Mouse (Mus musculus) liver, embryonic 12.5 days (tissue): ENCODE measurements around the gene Inca1. TPM values are rescaled to one million over a fixed set of nuclear protein-coding genes. Genes with fewer than 3 reads are reported as not detected.

Source experiments
- ATAC-seq: fragments of 200-750 bp; cut with Nextera tagmentation; 2 replicates; pipeline ENCODE4 v1.8.0; 2017; ENCODE audit warnings: moderate number of reproducible peaks, mild to moderate bottlenecking, moderate library complexity
- H3K27ac ChIP-seq: fragments of 300-500 bp; sonication (generic); 2 replicates; pipeline ENCODE4 v1.5.1; 2016; ENCODE audit warnings: mild to moderate bottlenecking
- H3K27me3 ChIP-seq: fragments of 300-500 bp; sonication (generic); replicated peaks from 2 replicates; pipeline ENCODE4 v1.6.1; 2016; ENCODE audit warnings: mild to moderate bottlenecking, moderate library complexity
- H3K36me3 ChIP-seq: fragments of 300-500 bp; sonication (generic); 2 replicates; pipeline ENCODE4 v1.6.1; 2016; ENCODE audit warnings: mild to moderate bottlenecking, moderate library complexity
- H3K4me1 ChIP-seq: fragments of 300-500 bp; sonication (generic); 2 replicates; pipeline ENCODE4 v1.6.1; 2016
- H3K4me2 ChIP-seq: fragments of 300-500 bp; sonication (generic); 2 replicates; pipeline ENCODE4 v1.6.1; 2016; ENCODE audit warnings: mild to moderate bottlenecking, moderate library complexity
- H3K4me3 ChIP-seq: fragments of 300-500 bp; sonication (generic); 2 replicates; pipeline ENCODE4 v1.5.1; 2016; ENCODE audit warnings: mild to moderate bottlenecking, moderate library complexity
- H3K9ac ChIP-seq: fragments of 300-500 bp; sonication (generic); 2 replicates; pipeline ENCODE4 v1.6.1; 2016; ENCODE audit warnings: mild to moderate bottlenecking, moderate library complexity
- H3K9me3 ChIP-seq: fragments of 300-500 bp; sonication (generic); replicated peaks from 2 replicates; pipeline ENCODE4 v1.6.1; 2016; ENCODE audit warnings: mild to moderate bottlenecking, moderate library complexity
- WGBS: fragments of 180-500 bp; shearing (Covaris S2); methylation state at CpG from one replicate; pipeline ENCODE4 v1.1.7; 2016; ENCODE audit not compliant: insufficient replicate concordance; 5-methylcytosine and 5-hydroxymethylcytosine counted together
- polyA plus RNA-seq: library from polyadenylated mRNA; unstranded; fragments of >200 nt; fragmentation: Nextera tagmentation; extraction: Ambion mirVana; gene quantifications from 2 replicates; pipeline ENCODE4 v1.2.1, GENCODE M21; 2016

Inca1 gene
- polyA plus RNA-seq, 1 experiment from 2014 or later: 0.41 TPM

DNA sequence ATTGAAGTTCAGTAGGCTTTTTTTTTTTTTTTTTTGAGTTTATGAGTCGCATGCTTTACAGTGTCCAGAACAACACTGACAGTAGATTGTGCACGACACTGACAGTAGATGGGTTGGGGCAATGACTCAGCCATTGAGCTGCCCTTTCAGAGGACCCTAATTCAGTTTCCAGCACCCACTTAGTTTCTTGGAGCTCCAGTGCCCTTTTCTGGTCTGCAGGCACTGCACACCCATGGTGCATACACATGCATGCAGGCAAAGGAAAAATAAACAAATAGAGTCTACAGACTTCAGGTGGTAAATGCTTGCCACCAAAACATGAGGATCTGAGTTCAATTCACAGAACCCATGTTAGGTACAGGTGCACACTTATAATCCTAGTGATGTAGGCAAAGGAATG lies 26.6 kb upstream of the Inca1 start:
- no peaks in the 10 kb centered on the region for H3K9me3 ChIP-seq
- no peaks in the 10 kb centered on the region for H3K4me1 ChIP-seq
- no peak overlapping the region for H3K27ac ChIP-seq
- H3K27me3 ChIP-seq: peaks cover 39% of the 10 kb centered on the region
- 85% methylated on average over 2 of the region's 2 CpGs for WGBS
- H3K9ac ChIP-seq: no peak overlapping the region
- peaks cover 55% of the 10 kb centered on the region for H3K36me3 ChIP-seq
- ATAC-seq: no peak
- no peak overlapping the region for H3K4me2 ChIP-seq
- H3K4me3 ChIP-seq: no peak overlapping the region

GRCm38 (mm10) chr11:70724706-70725105 lies 24.8 kb upstream of the Inca1 start:
- H3K9ac ChIP-seq: no peak overlapping the region
- H3K9me3 ChIP-seq: no peaks in the 10 kb centered on the region
- peaks cover 71% of the 10 kb centered on the region for H3K36me3 ChIP-seq
- H3K4me3 ChIP-seq: no peak overlapping the region
- no peak for ATAC-seq
- no peak overlapping the region for H3K27ac ChIP-seq
- WGBS: 87% methylated on average over 9 of the region's 9 CpGs
- H3K27me3 ChIP-seq: peaks cover 36% of the 10 kb centered on the region
- no peak overlapping the region for H3K4me2 ChIP-seq
- no peaks in the 10 kb centered on the region for H3K4me1 ChIP-seq

GRCm38 (mm10) chr11:70721072-70721471 lies 21.1 kb upstream of the Inca1 start:
- no peak for ATAC-seq
- Histone ChIP-seq H3K27ac (no peak overlapping the region), H3K36me3 (peaks cover 74% of the 10 kb centered on the region), H3K9ac (no peak overlapping the region), H3K4me1 (no peaks in the 10 kb centered on the region), H3K4me3 (no peak overlapping the region), H3K4me2 (no peak overlapping the region), H3K27me3 (peaks cover 50% of the 10 kb centered on the region), H3K9me3 (no peaks in the 10 kb centered on the region)
- 80% methylated on average over 3 of the region's 3 CpGs for WGBS

GRCm38 (mm10) chr11:70720567-70720966 lies 20.6 kb upstream of the Inca1 start:
- H3K4me2 ChIP-seq: no peak overlapping the region
- H3K9ac ChIP-seq: no peak overlapping the region
- H3K27me3 ChIP-seq: peaks cover 45% of the 10 kb centered on the region
- H3K9me3 ChIP-seq: no peaks in the 10 kb centered on the region
- WGBS: 29% methylated on average over 3 of the region's 3 CpGs
- no peak overlapping the region for H3K4me3 ChIP-seq
- peaks cover 69% of the 10 kb centered on the region for H3K36me3 ChIP-seq
- no peaks in the 10 kb centered on the region for H3K4me1 ChIP-seq
- no peak for ATAC-seq
- no peak overlapping the region for H3K27ac ChIP-seq

GRCm38 (mm10) chr11:70718481-70718880 lies 18.5 kb upstream of the Inca1 start:
- peaks cover 50% of the 10 kb centered on the region for H3K36me3 ChIP-seq
- no peaks in the 10 kb centered on the region for H3K4me1 ChIP-seq
- no peak overlapping the region for H3K4me2 ChIP-seq
- H3K4me3 ChIP-seq: no peak overlapping the region
- H3K27me3 ChIP-seq: peaks cover 37% of the 10 kb centered on the region
- H3K9me3 ChIP-seq: no peaks in the 10 kb centered on the region
- H3K9ac ChIP-seq: no peak overlapping the region
- H3K27ac ChIP-seq: no peak overlapping the region
- no peak for ATAC-seq
- 55% methylated on average over 5 of the region's 5 CpGs for WGBS

- Histone ChIP-seq H3K27ac (no peak overlapping the region), H3K4me1 (no peaks in the 10 kb centered on the region), H3K36me3 (peaks cover 56% of the 10 kb centered on the region), H3K4me3 (no peak overlapping the region), H3K9me3 (no peaks in the 10 kb centered on the region), H3K4me2 (no peak overlapping the region), H3K27me3 (peaks cover 26% of the 10 kb centered on the region), H3K9ac (no peak overlapping the region)
- WGBS: 68% methylated on average over 6 of the region's 6 CpGs
- ATAC-seq: no peak
Observed at GRCm38 (mm10) chr11:70715832-70716231, 15.9 kb upstream of the Inca1 start.

GRCm38 (mm10) chr11:70713222-70713621 lies 13.3 kb upstream of the Inca1 start:
- Histone ChIP-seq H3K27ac (no peak overlapping the region), H3K4me3 (no peak overlapping the region), H3K9me3 (no peaks in the 10 kb centered on the region), H3K27me3 (peaks cover 30% of the 10 kb centered on the region), H3K9ac (no peak overlapping the region), H3K4me1 (no peaks in the 10 kb centered on the region), H3K4me2 (no peak overlapping the region), H3K36me3 (peaks cover 48% of the 10 kb centered on the region)
- no peak for ATAC-seq
- WGBS: 69% methylated on average over 6 of the region's 6 CpGs

DNA sequence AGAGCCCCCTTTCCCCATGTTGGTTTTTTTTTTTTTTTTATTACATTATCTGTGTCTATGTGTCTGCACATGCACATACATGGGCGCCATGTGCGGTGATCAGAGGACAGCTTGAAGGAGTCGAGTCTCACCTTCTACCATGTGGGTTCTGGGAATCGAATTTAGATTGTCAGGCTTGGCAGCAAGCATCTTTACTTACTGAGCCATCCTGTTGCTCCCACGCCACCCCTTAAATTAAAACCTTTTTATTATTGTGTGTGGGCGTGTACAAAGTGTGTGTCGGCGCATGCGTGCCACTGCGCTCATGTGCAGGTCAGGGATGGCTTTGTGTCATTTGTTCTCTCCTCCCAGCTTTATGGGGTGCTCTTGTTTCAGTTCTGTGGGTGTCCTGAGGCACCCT lies 11.1 kb upstream of the Inca1 start:
- Histone ChIP-seq H3K4me3 (no peak overlapping the region), H3K27me3 (peaks cover 24% of the 10 kb centered on the region; the same call in 1 of the 2 replicates), H3K9me3 (no peaks in the 10 kb centered on the region), H3K4me2 (no peak overlapping the region), H3K9ac (no peak overlapping the region), H3K27ac (no peak overlapping the region), H3K4me1 (no peaks in the 10 kb centered on the region), H3K36me3 (peaks cover 47% of the 10 kb centered on the region)
- no peak for ATAC-seq
- 77% methylated on average over 10 of the region's 10 CpGs for WGBS

- Histone ChIP-seq H3K36me3 (peaks cover 55% of the 10 kb centered on the region), H3K27me3 (peaks cover 36% of the 10 kb centered on the region)
- ATAC-seq: no peak
Observed at GRCm38 (mm10) chr11:70706127-70706526, 6.2 kb upstream of the Inca1 start.

GRCm38 (mm10) chr11:70702781-70703180 lies 2.8 kb upstream of the Inca1 start:
- Histone ChIP-seq H3K9me3 (no peaks in the 10 kb centered on the region), H3K9ac (no peak overlapping the region), H3K4me3 (no peak overlapping the region), H3K27ac (no peak overlapping the region), H3K27me3 (peaks cover 32% of the 10 kb centered on the region), H3K4me2 (peak overlapping the region; percentile 97; the same call in 1 of the 2 replicates), H3K36me3 (peaks cover 38% of the 10 kb centered on the region), H3K4me1 (peaks cover 25% of the 10 kb centered on the region)
- ATAC-seq: no peak
- 71% methylated on average over 6 of the region's 6 CpGs for WGBS

More at GRCm38 (mm10) chr11:70706127-70706526, 6.2 kb upstream of the Inca1 start:
- Histone ChIP-seq H3K4me1 (peaks cover 10% of the 10 kb centered on the region), H3K4me2 (no peak overlapping the region), H3K27ac (no peak overlapping the region), H3K4me3 (no peak overlapping the region), H3K9ac (no peak overlapping the region), H3K9me3 (no peaks in the 10 kb centered on the region)
- 67% methylated on average over 3 of the region's 3 CpGs for WGBS

DNA sequence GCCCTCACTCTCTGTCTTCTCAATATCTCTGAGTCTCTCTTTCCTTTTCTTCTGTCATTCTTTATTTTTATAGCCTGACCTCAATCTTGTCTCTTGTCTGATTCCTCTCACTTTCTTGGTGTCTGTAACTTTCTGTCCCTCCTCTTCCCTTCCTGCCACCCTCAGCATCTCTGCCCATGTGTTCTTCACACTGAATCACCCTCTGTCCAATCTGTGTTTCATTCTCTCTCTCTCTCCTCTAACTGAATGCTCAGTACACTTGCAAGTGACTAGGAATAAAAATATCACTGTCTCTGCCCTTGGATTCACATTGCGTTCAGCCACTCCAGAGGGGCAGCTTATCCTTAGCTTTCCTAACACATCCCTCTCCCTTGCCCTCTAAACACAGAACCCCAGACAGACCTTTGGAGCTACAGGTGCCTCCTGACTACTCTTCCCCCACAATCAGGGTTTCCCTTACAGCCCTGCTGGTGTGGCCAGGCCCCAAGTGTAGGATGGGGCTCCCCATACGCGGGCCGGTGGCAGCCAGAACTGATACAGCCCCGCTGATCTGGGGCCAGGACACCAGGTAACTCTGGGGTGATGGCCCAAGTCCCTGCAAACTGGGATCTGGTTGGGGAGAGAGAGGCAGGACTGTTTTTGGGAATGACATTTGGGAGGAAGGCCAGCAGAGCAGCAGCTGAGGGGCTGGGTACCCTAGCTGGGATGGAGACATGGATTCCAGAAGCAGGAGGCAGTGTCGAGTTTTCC lies 2.2 kb upstream of the Inca1 start:
- no peak overlapping the region for H3K4me3 ChIP-seq
- no peaks in the 10 kb centered on the region for H3K9me3 ChIP-seq
- no peak for ATAC-seq
- H3K4me2 ChIP-seq: peak overlapping the region; percentile 97
- peaks cover 33% of the 10 kb centered on the region for H3K36me3 ChIP-seq
- peaks cover 25% of the 10 kb centered on the region for H3K4me1 ChIP-seq
- H3K27me3 ChIP-seq: peaks cover 33% of the 10 kb centered on the region
- WGBS: 67% methylated on average over 6 of the region's 6 CpGs
- H3K27ac ChIP-seq: no peak overlapping the region
- H3K9ac ChIP-seq: no peak overlapping the region

DNA sequence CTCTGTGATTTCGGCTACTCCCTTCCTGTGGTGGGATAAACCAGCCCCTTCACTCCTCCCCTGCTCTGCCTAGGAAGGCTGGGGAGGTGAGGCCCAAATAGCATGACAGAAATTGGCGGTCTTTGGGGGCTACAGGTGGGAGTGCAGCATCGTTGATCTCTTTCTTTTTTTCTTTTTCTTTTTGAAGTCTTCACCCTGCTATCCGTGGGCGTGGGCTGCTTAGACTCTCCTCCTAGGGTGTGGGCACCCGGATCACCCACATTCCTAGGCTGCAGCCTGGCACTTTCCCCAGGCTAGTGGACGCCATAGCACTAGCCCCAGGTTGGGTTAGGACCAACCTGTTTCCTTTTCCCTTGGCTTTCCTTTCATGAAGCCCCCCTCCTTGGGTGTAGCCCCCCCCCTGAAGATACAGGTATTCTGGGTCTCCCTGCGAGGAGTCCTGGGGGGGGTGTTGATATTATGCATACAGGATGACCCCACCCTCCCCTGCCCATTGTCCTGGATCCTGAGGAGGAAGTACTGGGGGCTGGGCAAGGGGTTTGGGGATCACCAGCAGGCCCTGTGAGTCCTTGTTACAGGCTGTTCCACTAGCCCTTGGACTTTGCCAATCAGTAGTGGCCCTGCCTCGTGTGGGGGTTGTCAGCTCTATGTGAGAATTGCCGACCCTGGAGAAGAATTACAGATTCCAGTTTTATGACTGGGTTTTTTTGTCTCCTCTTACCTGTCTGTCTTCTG lies 1.4 kb upstream of the Inca1 start:
- Histone ChIP-seq H3K36me3 (peaks cover 25% of the 10 kb centered on the region), H3K4me2 (peak overlapping the region; percentile 97), H3K27ac (no peak overlapping the region), H3K9ac (peak overlapping the region; percentile 86), H3K27me3 (peaks cover 39% of the 10 kb centered on the region), H3K9me3 (no peaks in the 10 kb centered on the region), H3K4me1 (peaks cover 25% of the 10 kb centered on the region), H3K4me3 (peak overlapping the region; percentile 77)
- WGBS: 16% methylated on average over 10 of the region's 10 CpGs
- ATAC-seq: no peak
